Mouse (Mus musculus): ENCODE results near the gene Farp1. TPM values are rescaled to one million over a fixed set of nuclear protein-coding genes. Genes with fewer than 3 reads are reported as not detected.

Gene Farp1
- polyA plus RNA-seq, 1 experiment from 2014 or later = 22.0 TPM

DNA sequence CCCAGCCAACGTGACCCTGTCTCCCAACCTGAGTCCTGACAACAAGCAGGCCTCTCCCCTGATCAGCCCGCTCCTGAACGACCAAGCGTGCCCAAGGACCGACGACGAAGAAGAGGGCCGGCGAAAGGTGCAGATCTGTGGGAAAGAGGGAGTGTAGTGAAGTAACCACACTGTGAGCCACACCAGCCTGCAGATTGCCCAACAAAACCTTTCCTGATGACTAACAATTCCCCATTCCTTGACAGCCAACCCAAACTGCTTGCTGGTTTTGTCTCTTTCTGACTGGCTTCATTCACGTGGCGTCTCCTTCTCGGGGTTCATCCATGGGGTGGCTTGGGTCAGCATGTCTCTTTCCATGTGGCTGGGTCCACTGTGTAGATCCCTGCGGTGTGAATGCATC is 220.5 kb downstream of the Farp1 start:
- 84% methylated on average over 13 of the region's 13 CpGs for WGBS
- Histone ChIP-seq H3K4me1 (replicated peaks; ENCODE audit: control insufficient read depth, insufficient read depth, low read length) (peaks cover 3% of the 10 kb centered on the region; the same call in 1 of the 2 replicates), H3K27ac (ENCODE audit: low read length) (no peak overlapping the region), H3K4me2 (ENCODE audit: low read depth, low read length) (no peak overlapping the region), H3K9me3 (ENCODE audit: control insufficient read depth, low read length) (no peaks in the 10 kb centered on the region), H3K27me3 (ENCODE audit: control insufficient read depth, insufficient read depth, low read depth, low read length) (no peaks in the 10 kb centered on the region), H3K9ac (ENCODE audit: low read length) (no peak overlapping the region), H3K4me3 (ENCODE audit: low read length) (no peak overlapping the region), H3K36me3 (ENCODE audit: control insufficient read depth, insufficient read depth, low read length) (peaks cover 6% of the 10 kb centered on the region; the same call in 1 of the 2 replicates)
- ATAC-seq (ENCODE audit: low read depth) = no peak

DNA sequence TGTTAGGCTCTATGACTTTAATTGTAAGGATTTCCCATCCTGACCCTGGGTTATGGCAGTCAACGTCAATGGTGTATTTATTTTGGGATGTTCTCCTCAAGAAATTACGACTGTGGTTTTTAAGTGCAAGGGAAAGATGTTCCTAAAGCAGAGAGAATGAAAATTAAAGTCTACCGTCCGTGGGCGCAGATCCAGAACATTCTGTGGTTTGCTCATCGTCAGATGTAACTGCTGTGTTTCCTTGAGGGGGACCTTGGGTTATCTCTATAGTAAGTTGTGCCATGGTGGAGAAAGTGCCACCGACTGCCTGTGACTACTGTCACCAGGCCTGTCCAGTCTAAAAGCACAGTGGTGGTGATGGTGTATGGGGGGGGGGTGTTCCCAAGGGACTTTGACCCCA is 221.9 kb downstream of the Farp1 start:
- H3K27ac ChIP-seq (ENCODE audit: low read length) = no peak overlapping the region
- no peak overlapping the region for H3K4me3 ChIP-seq (ENCODE audit: low read length)
- H3K9me3 ChIP-seq (ENCODE audit: control insufficient read depth, low read length) = no peaks in the 10 kb centered on the region
- H3K27me3 ChIP-seq (ENCODE audit: control insufficient read depth, insufficient read depth, low read depth, low read length) = no peaks in the 10 kb centered on the region
- no peak for ATAC-seq (ENCODE audit: low read depth)
- 84% methylated on average over 7 of the region's 7 CpGs for WGBS
- no peak overlapping the region for H3K9ac ChIP-seq (ENCODE audit: low read length)
- peaks cover 6% of the 10 kb centered on the region; the same call in 1 of the 2 replicates for H3K36me3 ChIP-seq (ENCODE audit: control insufficient read depth, insufficient read depth, low read length)
- no peak overlapping the region for H3K4me2 ChIP-seq (ENCODE audit: low read depth, low read length)
- H3K4me1 ChIP-seq (replicated peaks; ENCODE audit: control insufficient read depth, insufficient read depth, low read length) = peaks cover 3% of the 10 kb centered on the region

DNA sequence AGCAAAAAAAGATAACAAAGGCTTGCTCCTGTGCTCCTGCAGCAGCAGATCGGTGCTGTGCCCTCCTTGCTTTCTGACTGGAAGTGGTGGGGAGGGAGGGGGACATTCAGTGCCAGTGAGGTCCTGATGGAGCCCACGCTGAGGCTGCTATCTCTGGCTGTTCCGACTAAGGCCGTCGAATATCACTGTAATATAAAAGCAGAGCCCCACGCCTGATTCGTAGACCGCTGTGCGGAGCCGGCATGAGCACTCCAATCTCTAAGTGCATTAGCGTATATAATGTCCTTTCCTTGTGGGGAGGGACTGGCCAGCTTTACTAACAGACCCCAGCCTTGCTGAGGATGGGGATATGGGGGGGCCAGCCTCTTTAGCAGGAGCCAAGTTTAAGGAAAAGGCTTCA is 224.3 kb downstream of the Farp1 start:
- Histone ChIP-seq H3K36me3 (ENCODE audit: control insufficient read depth, insufficient read depth, low read length) (peaks cover 6% of the 10 kb centered on the region; the same call in 1 of the 2 replicates), H3K27ac (ENCODE audit: low read length) (no peak overlapping the region), H3K4me2 (ENCODE audit: low read depth, low read length) (no peak overlapping the region), H3K4me1 (replicated peaks; ENCODE audit: control insufficient read depth, insufficient read depth, low read length) (peaks cover 16% of the 10 kb centered on the region), H3K4me3 (ENCODE audit: low read length) (no peak overlapping the region), H3K27me3 (ENCODE audit: control insufficient read depth, insufficient read depth, low read depth, low read length) (no peaks in the 10 kb centered on the region), H3K9ac (ENCODE audit: low read length) (no peak overlapping the region), H3K9me3 (ENCODE audit: control insufficient read depth, low read length) (no peaks in the 10 kb centered on the region)
- WGBS = 73% methylated on average over 11 of the region's 11 CpGs
- no peak for ATAC-seq (ENCODE audit: low read depth)

DNA sequence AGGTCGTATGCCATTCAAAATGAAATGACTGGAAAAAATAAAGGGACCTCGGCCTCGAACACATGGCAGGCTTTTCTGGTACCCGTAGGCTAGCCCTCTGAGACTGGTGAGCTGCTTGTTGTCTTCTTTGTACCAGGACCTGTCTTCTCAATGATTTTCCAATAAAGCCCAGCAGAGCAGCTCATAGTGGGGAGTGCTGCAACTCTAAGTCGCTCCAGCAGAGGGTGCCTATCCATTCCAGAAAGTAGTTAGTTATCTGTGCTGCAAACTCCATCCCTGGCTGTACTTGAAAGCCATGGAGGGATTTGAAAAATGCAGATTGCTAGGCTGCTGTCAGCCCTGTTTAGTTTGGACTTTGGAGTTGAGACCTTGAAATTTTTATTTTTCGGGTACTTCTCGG is 224.8 kb downstream of the Farp1 start:
- Histone ChIP-seq H3K4me2 (ENCODE audit: low read depth, low read length) (no peak overlapping the region), H3K4me3 (ENCODE audit: low read length) (no peak overlapping the region), H3K9ac (ENCODE audit: low read length) (no peak overlapping the region), H3K27ac (ENCODE audit: low read length) (no peak overlapping the region), H3K4me1 (replicated peaks; ENCODE audit: control insufficient read depth, insufficient read depth, low read length) (peaks cover 16% of the 10 kb centered on the region), H3K36me3 (ENCODE audit: control insufficient read depth, insufficient read depth, low read length) (peaks cover 6% of the 10 kb centered on the region; the same call in 1 of the 2 replicates), H3K27me3 (ENCODE audit: control insufficient read depth, insufficient read depth, low read depth, low read length) (no peaks in the 10 kb centered on the region), H3K9me3 (ENCODE audit: control insufficient read depth, low read length) (no peaks in the 10 kb centered on the region)
- ATAC-seq (ENCODE audit: low read depth) = no peak
- WGBS = 51% methylated on average over 7 of the region's 7 CpGs

DNA sequence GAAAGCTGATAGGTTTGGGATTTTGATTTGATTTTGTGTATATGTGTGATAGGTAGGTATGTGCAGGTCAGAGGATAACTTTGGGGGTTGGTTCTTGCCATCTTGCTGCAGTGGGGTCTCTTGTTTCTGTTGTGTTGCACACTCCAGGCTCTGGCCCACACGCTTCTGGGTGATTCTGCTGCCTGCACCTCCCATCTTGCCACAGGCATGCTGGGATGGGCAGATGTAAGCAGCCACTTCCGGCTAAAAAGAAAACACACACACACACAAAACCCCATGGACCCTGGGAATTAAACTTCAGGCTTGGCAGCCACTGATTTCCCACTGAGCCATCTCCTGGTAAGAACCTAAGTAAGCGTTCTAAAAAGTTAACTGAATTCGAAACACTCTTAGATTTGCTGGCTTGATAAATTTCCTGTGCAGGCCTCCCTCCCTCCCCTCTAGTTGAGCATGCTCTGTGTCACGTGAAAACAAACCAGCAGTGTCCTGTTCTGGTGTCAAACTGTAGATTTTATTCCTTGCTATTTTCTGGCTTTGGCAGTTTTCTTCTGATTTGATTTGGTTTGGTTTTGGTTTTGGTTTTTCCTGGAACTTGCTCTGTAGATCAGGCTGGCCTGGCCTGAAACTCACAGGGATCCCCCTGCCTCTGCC is 226.4 kb downstream of the Farp1 start:
- Histone ChIP-seq H3K4me1 (replicated peaks; ENCODE audit: control insufficient read depth, insufficient read depth, low read length) (peaks cover 16% of the 10 kb centered on the region), H3K27ac (ENCODE audit: low read length) (no peak overlapping the region), H3K4me3 (ENCODE audit: low read length) (no peak overlapping the region), H3K36me3 (ENCODE audit: control insufficient read depth, insufficient read depth, low read length) (peaks cover 6% of the 10 kb centered on the region; the same call in 1 of the 2 replicates), H3K9me3 (ENCODE audit: control insufficient read depth, low read length) (no peaks in the 10 kb centered on the region), H3K4me2 (ENCODE audit: low read depth, low read length) (no peak overlapping the region), H3K27me3 (ENCODE audit: control insufficient read depth, insufficient read depth, low read depth, low read length) (no peaks in the 10 kb centered on the region), H3K9ac (ENCODE audit: low read length) (no peak overlapping the region)
- ATAC-seq (ENCODE audit: low read depth) = no peak
- WGBS = 62% methylated on average over 5 of the region's 5 CpGs

DNA sequence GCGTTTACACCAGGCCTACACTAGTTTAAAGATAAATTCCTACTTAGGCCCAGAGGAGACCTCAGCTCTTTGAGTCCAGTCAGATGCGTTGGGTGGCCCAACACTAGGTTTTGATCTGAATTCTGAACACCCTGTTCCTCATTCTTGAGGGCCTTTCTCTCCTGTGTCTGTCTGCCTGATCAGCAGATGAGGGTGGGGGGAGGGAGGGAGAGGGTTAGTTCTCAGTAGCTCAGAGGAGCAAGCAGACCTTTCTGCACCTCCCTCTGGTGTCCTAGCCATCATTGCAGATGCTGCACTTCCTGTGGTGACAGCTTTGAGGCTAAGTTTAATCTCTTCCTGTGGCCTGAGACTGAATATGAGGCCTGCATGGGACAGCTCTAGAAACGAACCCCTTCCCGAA is 227.6 kb downstream of the Farp1 start:
- Histone ChIP-seq H3K27ac (ENCODE audit: low read length) (no peak overlapping the region), H3K4me2 (ENCODE audit: low read depth, low read length) (no peak overlapping the region), H3K9me3 (ENCODE audit: control insufficient read depth, low read length) (no peaks in the 10 kb centered on the region), H3K27me3 (ENCODE audit: control insufficient read depth, insufficient read depth, low read depth, low read length) (no peaks in the 10 kb centered on the region), H3K4me1 (replicated peaks; ENCODE audit: control insufficient read depth, insufficient read depth, low read length) (peaks cover 16% of the 10 kb centered on the region), H3K4me3 (ENCODE audit: low read length) (no peak overlapping the region), H3K36me3 (ENCODE audit: control insufficient read depth, insufficient read depth, low read length) (peaks cover 7% of the 10 kb centered on the region; the same call in 1 of the 2 replicates), H3K9ac (ENCODE audit: low read length) (no peak overlapping the region)
- no peak for ATAC-seq (ENCODE audit: low read depth)
- WGBS = 41% methylated on average over 4 of the region's 4 CpGs

DNA sequence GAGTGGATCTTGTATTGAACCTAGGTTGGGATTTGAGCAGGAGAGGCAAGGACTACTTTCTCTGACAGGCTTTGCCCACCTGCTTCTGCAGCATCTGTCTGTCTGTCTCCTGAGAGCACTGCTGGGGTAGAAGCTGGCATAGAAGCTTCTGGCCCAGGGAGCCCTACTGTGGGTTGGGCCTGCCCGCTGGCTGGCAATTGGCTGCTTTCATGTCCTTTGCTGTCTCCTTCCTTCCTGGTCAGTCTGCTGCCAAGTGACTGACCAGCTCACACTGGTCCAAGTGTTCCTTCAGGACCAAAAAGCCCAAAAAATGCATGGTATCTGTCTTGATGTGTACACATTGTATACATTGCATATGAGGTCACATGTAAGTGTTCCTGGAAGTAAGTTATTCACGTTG is 228.9 kb downstream of the Farp1 start:
- Histone ChIP-seq H3K4me3 (ENCODE audit: low read length) (no peak overlapping the region), H3K4me1 (replicated peaks; ENCODE audit: control insufficient read depth, insufficient read depth, low read length) (peaks cover 16% of the 10 kb centered on the region), H3K9me3 (ENCODE audit: control insufficient read depth, low read length) (no peaks in the 10 kb centered on the region), H3K27me3 (ENCODE audit: control insufficient read depth, insufficient read depth, low read depth, low read length) (no peaks in the 10 kb centered on the region), H3K36me3 (ENCODE audit: control insufficient read depth, insufficient read depth, low read length) (peaks cover 2% of the 10 kb centered on the region; the same call in 1 of the 2 replicates), H3K4me2 (ENCODE audit: low read depth, low read length) (no peak overlapping the region), H3K27ac (ENCODE audit: low read length) (no peak overlapping the region), H3K9ac (ENCODE audit: low read length) (no peak overlapping the region)
- ATAC-seq (ENCODE audit: low read depth) = peak; percentile 37; the same call in 1 of the 2 replicates
- WGBS = 47% methylated on average over 2 of the region's 2 CpGs

DNA sequence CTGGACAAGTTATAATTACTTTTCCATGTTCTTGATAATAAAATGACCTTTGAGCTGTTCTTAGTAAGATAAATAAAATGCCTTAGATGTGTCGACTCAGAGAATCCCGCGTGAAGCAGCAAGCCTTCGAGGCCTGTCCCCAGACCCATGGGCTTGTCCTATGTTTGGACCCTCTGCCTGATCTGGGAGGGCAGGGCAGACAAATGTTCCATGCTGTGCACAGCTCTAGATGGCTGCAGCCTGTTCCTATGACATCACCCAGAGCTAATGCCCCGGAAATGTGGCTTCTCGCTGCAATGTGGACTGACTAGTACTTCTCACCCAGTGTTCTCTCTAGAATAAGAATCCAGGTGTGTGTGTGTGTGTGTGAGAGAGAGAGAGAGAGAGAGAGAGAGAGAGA is 229.5 kb downstream of the Farp1 start:
- H3K27me3 ChIP-seq (ENCODE audit: control insufficient read depth, insufficient read depth, low read depth, low read length) = no peaks in the 10 kb centered on the region
- H3K4me1 ChIP-seq (replicated peaks; ENCODE audit: control insufficient read depth, insufficient read depth, low read length) = peaks cover 16% of the 10 kb centered on the region
- no peak overlapping the region for H3K4me2 ChIP-seq (ENCODE audit: low read depth, low read length)
- H3K36me3 ChIP-seq (ENCODE audit: control insufficient read depth, insufficient read depth, low read length) = peaks cover 4% of the 10 kb centered on the region; the same call in 1 of the 2 replicates
- no peak overlapping the region for H3K9ac ChIP-seq (ENCODE audit: low read length)
- no peaks in the 10 kb centered on the region for H3K9me3 ChIP-seq (ENCODE audit: control insufficient read depth, low read length)
- WGBS = 50% methylated on average over 6 of the region's 6 CpGs
- no peak for ATAC-seq (ENCODE audit: low read depth)
- no peak overlapping the region for H3K4me3 ChIP-seq (ENCODE audit: low read length)
- H3K27ac ChIP-seq (ENCODE audit: low read length) = no peak overlapping the region

DNA sequence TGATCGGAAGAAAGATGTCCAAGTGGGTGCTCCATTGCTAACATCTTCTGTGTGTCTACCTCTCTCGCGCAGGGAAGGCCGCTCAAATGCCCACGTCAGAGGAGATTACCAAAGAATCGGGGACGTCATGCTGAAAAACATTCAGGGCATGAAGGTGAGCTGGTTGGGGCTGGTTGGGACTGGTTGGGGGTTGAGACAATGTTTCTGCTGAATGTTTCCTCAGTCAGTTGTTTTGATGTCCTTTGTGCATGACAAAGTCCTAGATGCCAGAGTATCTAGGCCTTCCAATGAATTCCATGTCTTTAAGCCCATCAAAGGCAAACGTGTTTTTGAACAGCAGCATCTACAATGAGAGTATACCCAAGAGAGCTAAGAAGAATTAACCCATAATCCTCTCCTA is 232.8 kb downstream of the Farp1 start:
- H3K36me3 ChIP-seq (ENCODE audit: control insufficient read depth, insufficient read depth, low read length) = peaks cover 25% of the 10 kb centered on the region
- WGBS = 92% methylated on average over 8 of the region's 8 CpGs

More for the DNA sequence above, 232.8 kb downstream of the Farp1 start:
- Histone ChIP-seq H3K9me3 (ENCODE audit: control insufficient read depth, low read length) (no peaks in the 10 kb centered on the region), H3K27me3 (ENCODE audit: control insufficient read depth, insufficient read depth, low read depth, low read length) (no peaks in the 10 kb centered on the region), H3K4me2 (ENCODE audit: low read depth, low read length) (no peak overlapping the region), H3K4me3 (ENCODE audit: low read length) (no peak overlapping the region), H3K4me1 (replicated peaks; ENCODE audit: control insufficient read depth, insufficient read depth, low read length) (peaks cover 8% of the 10 kb centered on the region), H3K9ac (ENCODE audit: low read length) (no peak overlapping the region), H3K27ac (ENCODE audit: low read length) (no peak overlapping the region)
- ATAC-seq (ENCODE audit: low read depth) = no peak
